Mouse (Mus musculus): Measurements from ENCODE around the gene Rgs3.

Gene Rgs3

GRCm38 (mm10) chr4:62627331-62627730 is 67.7 kb downstream of the Rgs3 start:
- WGBS: 81% methylated on average over 4 of the region's 4 CpGs

GRCm38 (mm10) chr4:62628547-62628946 is 68.9 kb downstream of the Rgs3 start:
- WGBS: 81% methylated on average over 7 of the region's 7 CpGs

- WGBS: 82% methylated on average over 9 of the region's 9 CpGs
These were observed 69.8 kb downstream of the Rgs3 start for GRCm38 (mm10) chr4:62629461-62629860.

GRCm38 (mm10) chr4:62629905-62630304 is 70.3 kb downstream of the Rgs3 start:
- whole genome bisulfite sequencing: 57% methylated on average over 4 of the region's 4 CpGs

GRCm38 (mm10) chr4:62633243-62633642 is 73.6 kb downstream of the Rgs3 start:
- WGBS: 89% methylated on average over 4 of the region's 4 CpGs

- WGBS: 65% methylated on average over 12 of the region's 13 CpGs
These were observed 74.5 kb downstream of the Rgs3 start for GRCm38 (mm10) chr4:62634054-62634591.

- WGBS: 77% methylated on average over 2 of the region's 2 CpGs
These were observed 75.2 kb downstream of the Rgs3 start for GRCm38 (mm10) chr4:62634840-62635239.

- WGBS: 93% methylated on average over 6 of the region's 6 CpGs
These were observed 76.4 kb downstream of the Rgs3 start for GRCm38 (mm10) chr4:62636047-62636446.

- WGBS: 86% methylated on average over 4 of the region's 4 CpGs
These were observed 78.4 kb downstream of the Rgs3 start for GRCm38 (mm10) chr4:62637856-62638604.

GRCm38 (mm10) chr4:62640496-62641229 is 81.0 kb downstream of the Rgs3 start:
- WGBS: 82% methylated on average over 15 of the region's 15 CpGs

GRCm38 (mm10) chr4:62641230-62641589 is 81.6 kb downstream of the Rgs3 start:
- WGBS: 69% methylated on average over 11 of the region's 11 CpGs

GRCm38 (mm10) chr4:62641656-62642055 is 82.0 kb downstream of the Rgs3 start:
- WGBS: 77% methylated on average over 3 of the region's 3 CpGs

- WGBS: 72% methylated on average over 8 of the region's 8 CpGs
These were observed 83.8 kb downstream of the Rgs3 start for GRCm38 (mm10) chr4:62643401-62643800.

GRCm38 (mm10) chr4:62644031-62644793 is 84.6 kb downstream of the Rgs3 start:
- WGBS: 61% methylated on average over 11 of the region's 11 CpGs

- WGBS: 79% methylated on average over 9 of the region's 9 CpGs
These were observed 87.1 kb downstream of the Rgs3 start for GRCm38 (mm10) chr4:62646556-62647248.

- WGBS: 98% methylated on average over 3 of the region's 3 CpGs
These were observed 89.2 kb downstream of the Rgs3 start for GRCm38 (mm10) chr4:62648848-62649247.

GRCm38 (mm10) chr4:62649536-62650230 is 90.0 kb downstream of the Rgs3 start:
- 85% methylated on average over 8 of the region's 8 CpGs for WGBS

- 73% methylated on average over 7 of the region's 7 CpGs for WGBS
These were observed 91.6 kb downstream of the Rgs3 start for GRCm38 (mm10) chr4:62651179-62651760.

- 70% methylated on average over 4 of the region's 4 CpGs for WGBS
These were observed 92.6 kb downstream of the Rgs3 start for GRCm38 (mm10) chr4:62652215-62652614.

GRCm38 (mm10) chr4:62652921-62653757 is 93.5 kb downstream of the Rgs3 start:
- 64% methylated on average over 12 of the region's 12 CpGs for WGBS
